Mouse (Mus musculus): Measurements from ENCODE around the gene Slc12a5. TPM values are rescaled to one million over a fixed set of nuclear protein-coding genes. Genes with fewer than 3 reads are reported as not detected.

Slc12a5 gene
- polyA plus RNA-seq, 1 experiment from 2014 or later: 0.46 TPM

DNA sequence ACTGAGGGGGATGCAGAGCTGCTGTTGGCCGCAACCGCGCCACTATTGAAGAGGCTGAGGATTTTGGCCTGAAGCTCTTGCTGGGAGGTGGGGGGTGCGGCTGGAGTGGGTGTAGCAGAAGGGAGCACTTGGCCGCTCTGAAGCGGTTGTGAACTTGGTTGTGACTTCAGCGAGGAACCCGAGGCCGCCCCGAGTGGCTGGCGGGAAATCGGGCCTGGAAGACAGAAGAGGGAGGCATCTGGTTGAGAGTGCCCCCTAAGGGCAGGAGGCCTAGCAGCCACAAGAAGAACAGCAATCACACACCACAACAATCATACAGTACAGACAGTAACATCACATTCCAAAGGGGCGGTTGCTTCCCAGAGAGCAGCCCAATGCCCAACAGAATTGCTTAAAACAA is 41.4 kb downstream of the Slc12a5 start:
- Histone ChIP-seq H3K4me2 (ENCODE audit: low read depth, low read length) (no peak overlapping the region), H3K27ac (ENCODE audit: low read length) (no peak overlapping the region), H3K4me3 (replicated peaks; ENCODE audit: low read length) (no peak overlapping the region), H3K4me1 (ENCODE audit: control insufficient read depth, insufficient read depth, low read length) (peaks cover 16% of the 10 kb centered on the region), H3K9me3 (replicated peaks; ENCODE audit: control insufficient read depth, low read length) (no peaks in the 10 kb centered on the region), H3K9ac (ENCODE audit: low read length) (no peak overlapping the region), H3K36me3 (ENCODE audit: control insufficient read depth, insufficient read depth, low read length) (peaks cover 9% of the 10 kb centered on the region), H3K27me3 (ENCODE audit: control insufficient read depth, insufficient read depth, low read length) (peaks cover 16% of the 10 kb centered on the region)
- 92% methylated on average over 13 of the region's 13 CpGs for WGBS
- ATAC-seq (ENCODE audit: insufficient read depth, low FRiP score): no peak

DNA sequence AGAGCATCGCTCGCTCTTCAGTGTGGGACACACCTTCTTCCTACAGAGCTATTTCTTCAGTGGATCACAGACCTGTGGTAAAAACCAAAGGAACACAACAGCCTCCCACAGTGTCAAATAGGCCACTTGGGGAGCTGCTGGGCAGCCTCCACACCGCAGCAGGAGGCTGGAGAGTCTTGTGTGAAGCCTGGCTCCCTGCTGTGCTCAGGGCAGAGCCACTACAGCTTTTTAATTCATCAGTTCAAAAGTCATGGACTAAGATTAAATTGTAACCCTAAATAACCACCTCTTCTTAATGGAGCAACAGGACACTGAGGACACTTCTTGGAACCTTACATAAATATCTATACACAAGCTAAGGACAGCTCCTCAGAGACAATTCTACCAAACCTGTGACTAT is 42.5 kb downstream of the Slc12a5 start:
- peaks cover 17% of the 10 kb centered on the region for H3K36me3 ChIP-seq (ENCODE audit: control insufficient read depth, insufficient read depth, low read length)
- no peak overlapping the region for H3K4me3 ChIP-seq (replicated peaks; ENCODE audit: low read length)
- H3K27ac ChIP-seq (ENCODE audit: low read length): no peak overlapping the region
- H3K9ac ChIP-seq (ENCODE audit: low read length): no peak overlapping the region
- no peak for ATAC-seq (ENCODE audit: insufficient read depth, low FRiP score)
- no peak overlapping the region for H3K4me2 ChIP-seq (ENCODE audit: low read depth, low read length)
- peaks cover 8% of the 10 kb centered on the region for H3K27me3 ChIP-seq (ENCODE audit: control insufficient read depth, insufficient read depth, low read length)
- H3K9me3 ChIP-seq (replicated peaks; ENCODE audit: control insufficient read depth, low read length): no peaks in the 10 kb centered on the region
- 84% methylated on average over 3 of the region's 3 CpGs for whole genome bisulfite sequencing
- peaks cover 7% of the 10 kb centered on the region for H3K4me1 ChIP-seq (ENCODE audit: control insufficient read depth, insufficient read depth, low read length)

DNA sequence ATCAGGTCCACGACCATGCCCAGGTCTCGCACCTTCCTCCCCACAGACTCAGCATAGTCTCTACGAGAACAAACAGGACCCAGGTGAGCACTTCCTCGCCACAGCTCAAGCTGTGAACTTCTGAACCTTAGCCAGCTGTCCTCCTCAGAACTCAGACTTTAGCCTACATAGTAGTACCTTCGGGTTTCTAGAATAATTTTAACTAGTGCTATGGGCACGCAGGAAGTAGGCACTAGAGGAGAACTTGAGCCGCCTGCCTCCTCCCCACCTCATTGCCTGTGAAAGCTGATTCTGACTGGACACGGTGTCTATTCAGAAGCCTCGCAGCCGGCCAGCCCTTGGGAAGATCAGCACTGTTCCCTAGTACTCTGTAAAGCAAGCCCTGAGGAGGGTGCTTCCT is 43.6 kb downstream of the Slc12a5 start:
- Histone ChIP-seq H3K9ac (ENCODE audit: low read length) (no peak overlapping the region), H3K4me3 (replicated peaks; ENCODE audit: low read length) (no peak overlapping the region), H3K27ac (ENCODE audit: low read length) (no peak overlapping the region), H3K27me3 (ENCODE audit: control insufficient read depth, insufficient read depth, low read length) (no peaks in the 10 kb centered on the region), H3K4me1 (ENCODE audit: control insufficient read depth, insufficient read depth, low read length) (no peaks in the 10 kb centered on the region), H3K9me3 (replicated peaks; ENCODE audit: control insufficient read depth, low read length) (no peaks in the 10 kb centered on the region), H3K36me3 (ENCODE audit: control insufficient read depth, insufficient read depth, low read length) (peaks cover 27% of the 10 kb centered on the region), H3K4me2 (ENCODE audit: low read depth, low read length) (no peak overlapping the region)
- 88% methylated on average over 10 of the region's 10 CpGs for WGBS
- ATAC-seq (ENCODE audit: insufficient read depth, low FRiP score): no peak

DNA sequence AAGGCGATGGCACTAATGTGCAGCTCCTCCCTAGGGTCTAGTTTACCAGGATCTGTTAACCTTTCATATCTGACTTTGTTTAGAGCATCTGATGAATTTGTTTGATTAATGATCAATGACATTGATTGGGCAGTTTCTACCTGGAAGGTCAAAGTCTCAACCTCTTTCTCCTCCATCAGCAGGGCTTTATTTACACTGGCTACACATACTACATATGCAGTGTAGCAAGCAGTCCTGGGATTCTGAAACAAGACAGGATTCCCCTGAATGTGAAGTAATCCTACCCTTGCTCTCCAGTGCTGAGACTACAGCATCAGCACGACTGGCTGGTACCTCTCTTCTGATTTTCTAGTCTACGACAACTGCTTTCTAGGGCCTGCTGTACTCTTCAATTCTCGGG is 46.2 kb downstream of the Slc12a5 start:
- Histone ChIP-seq H3K27me3 (ENCODE audit: control insufficient read depth, insufficient read depth, low read length) (no peaks in the 10 kb centered on the region), H3K36me3 (ENCODE audit: control insufficient read depth, insufficient read depth, low read length) (peaks cover 34% of the 10 kb centered on the region), H3K4me3 (replicated peaks; ENCODE audit: low read length) (no peak overlapping the region), H3K4me1 (ENCODE audit: control insufficient read depth, insufficient read depth, low read length) (no peaks in the 10 kb centered on the region), H3K9ac (ENCODE audit: low read length) (no peak overlapping the region), H3K4me2 (ENCODE audit: low read depth, low read length) (no peak overlapping the region), H3K9me3 (replicated peaks; ENCODE audit: control insufficient read depth, low read length) (no peaks in the 10 kb centered on the region), H3K27ac (ENCODE audit: low read length) (no peak overlapping the region)
- 87% methylated on average over 4 of the region's 4 CpGs for WGBS
- no peak for ATAC-seq (ENCODE audit: insufficient read depth, low FRiP score)

DNA sequence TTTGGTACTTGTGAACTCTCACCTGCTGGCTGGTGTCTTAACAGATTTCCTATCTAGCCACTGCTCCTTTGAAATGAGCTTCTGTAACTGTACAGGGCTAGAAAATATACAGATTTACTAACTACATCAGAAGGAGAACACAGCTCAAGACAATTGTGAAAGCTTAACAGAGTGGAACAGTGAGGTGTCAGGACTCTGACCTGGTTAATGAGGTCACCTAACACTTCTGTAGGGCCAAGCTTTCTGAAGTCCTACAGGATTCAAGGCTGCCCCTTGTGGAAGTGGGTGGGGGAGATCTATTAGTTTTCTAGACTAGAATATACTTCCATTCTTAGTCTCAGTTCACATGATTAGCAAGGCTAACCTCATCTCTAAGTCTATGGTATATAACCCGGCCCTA is 47.4 kb downstream of the Slc12a5 start:
- ATAC-seq (ENCODE audit: insufficient read depth, low FRiP score): no peak
- no peak overlapping the region for H3K9ac ChIP-seq (ENCODE audit: low read length)
- peaks cover 43% of the 10 kb centered on the region for H3K36me3 ChIP-seq (ENCODE audit: control insufficient read depth, insufficient read depth, low read length)
- H3K4me3 ChIP-seq (replicated peaks; ENCODE audit: low read length): no peak overlapping the region
- no peaks in the 10 kb centered on the region for H3K9me3 ChIP-seq (replicated peaks; ENCODE audit: control insufficient read depth, low read length)
- whole genome bisulfite sequencing: 88% methylated on average over 1 of the region's 1 CpGs
- H3K27ac ChIP-seq (ENCODE audit: low read length): no peak overlapping the region
- no peaks in the 10 kb centered on the region for H3K27me3 ChIP-seq (ENCODE audit: control insufficient read depth, insufficient read depth, low read length)
- no peak overlapping the region for H3K4me2 ChIP-seq (ENCODE audit: low read depth, low read length)
- no peaks in the 10 kb centered on the region for H3K4me1 ChIP-seq (ENCODE audit: control insufficient read depth, insufficient read depth, low read length)

DNA sequence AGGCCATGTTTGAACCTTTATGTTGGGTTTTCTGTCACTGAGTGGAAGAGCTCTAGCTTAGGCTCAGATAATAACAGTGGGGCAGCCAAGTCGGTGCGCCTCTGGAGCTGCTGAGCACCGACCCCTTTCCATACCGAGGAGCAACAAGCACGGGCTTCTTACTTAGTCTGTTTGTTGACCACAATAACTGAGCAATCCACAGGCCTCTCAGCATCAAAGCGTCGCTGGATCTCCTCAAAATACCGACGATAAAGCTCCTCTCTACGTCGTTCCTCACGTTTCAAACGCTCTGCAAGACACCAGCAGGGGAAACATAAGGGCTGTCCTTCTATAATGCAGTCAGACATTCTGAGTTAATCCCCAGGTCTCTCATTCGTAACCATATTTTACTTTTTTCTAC is 48.6 kb downstream of the Slc12a5 start:
- ATAC-seq (ENCODE audit: insufficient read depth, low FRiP score): no peak
- no peaks in the 10 kb centered on the region for H3K9me3 ChIP-seq (replicated peaks; ENCODE audit: control insufficient read depth, low read length)
- no peaks in the 10 kb centered on the region for H3K27me3 ChIP-seq (ENCODE audit: control insufficient read depth, insufficient read depth, low read length)
- no peak overlapping the region for H3K4me3 ChIP-seq (replicated peaks; ENCODE audit: low read length)
- 96% methylated on average over 14 of the region's 14 CpGs for WGBS
- H3K9ac ChIP-seq (ENCODE audit: low read length): no peak overlapping the region
- no peak overlapping the region for H3K27ac ChIP-seq (ENCODE audit: low read length)
- H3K4me1 ChIP-seq (ENCODE audit: control insufficient read depth, insufficient read depth, low read length): no peaks in the 10 kb centered on the region
- H3K36me3 ChIP-seq (ENCODE audit: control insufficient read depth, insufficient read depth, low read length): peaks cover 41% of the 10 kb centered on the region
- H3K4me2 ChIP-seq (ENCODE audit: low read depth, low read length): no peak overlapping the region

DNA sequence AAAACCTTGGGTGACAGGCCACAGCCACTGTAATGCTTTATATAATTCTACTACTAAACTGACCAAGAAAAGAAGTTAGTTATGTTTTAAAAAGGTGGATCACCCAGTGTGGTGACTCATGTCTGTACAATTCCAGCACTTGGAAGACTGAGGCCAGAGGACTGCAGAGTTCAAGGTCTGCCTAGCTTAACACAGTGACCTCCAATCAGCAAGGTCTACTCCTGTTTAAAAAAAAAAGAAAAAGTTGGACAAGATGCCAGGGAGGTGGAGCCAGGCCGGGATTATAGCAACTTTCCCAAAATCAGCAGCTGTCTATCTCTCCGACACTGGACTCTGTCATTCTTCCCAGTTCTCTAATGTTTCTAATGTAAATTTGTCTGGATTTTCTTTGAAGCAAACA is 49.0 kb downstream of the Slc12a5 start:
- Histone ChIP-seq H3K4me1 (ENCODE audit: control insufficient read depth, insufficient read depth, low read length) (no peaks in the 10 kb centered on the region), H3K27me3 (ENCODE audit: control insufficient read depth, insufficient read depth, low read length) (no peaks in the 10 kb centered on the region), H3K4me2 (ENCODE audit: low read depth, low read length) (no peak overlapping the region), H3K9me3 (replicated peaks; ENCODE audit: control insufficient read depth, low read length) (no peaks in the 10 kb centered on the region), H3K27ac (ENCODE audit: low read length) (no peak overlapping the region), H3K4me3 (replicated peaks; ENCODE audit: low read length) (no peak overlapping the region), H3K36me3 (ENCODE audit: control insufficient read depth, insufficient read depth, low read length) (peaks cover 41% of the 10 kb centered on the region), H3K9ac (ENCODE audit: low read length) (no peak overlapping the region)
- no peak for ATAC-seq (ENCODE audit: insufficient read depth, low FRiP score)
- WGBS: 88% methylated on average over 2 of the region's 2 CpGs

DNA sequence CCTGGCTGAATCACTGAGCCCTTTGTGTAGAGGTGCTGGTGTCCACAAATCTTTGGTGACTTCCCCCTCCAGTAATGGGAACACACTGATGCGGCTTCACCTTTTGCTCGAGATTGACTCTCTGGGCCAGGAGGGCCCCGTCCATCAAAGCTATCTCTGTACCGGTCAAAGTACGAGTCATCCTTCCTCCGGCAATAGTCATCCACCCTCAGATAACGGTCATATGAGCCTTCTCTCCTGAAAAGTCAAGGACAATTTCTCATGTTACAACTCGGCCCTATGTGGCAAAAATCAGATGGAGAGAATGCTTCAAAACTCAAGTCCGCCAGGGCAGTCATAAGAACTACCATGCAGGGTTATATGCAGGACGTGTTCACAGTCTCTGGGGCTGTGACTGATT is 49.7 kb downstream of the Slc12a5 start:
- ATAC-seq (ENCODE audit: insufficient read depth, low FRiP score): no peak
- H3K9me3 ChIP-seq (replicated peaks; ENCODE audit: control insufficient read depth, low read length): no peaks in the 10 kb centered on the region
- whole genome bisulfite sequencing: 79% methylated on average over 10 of the region's 10 CpGs
- H3K4me2 ChIP-seq (ENCODE audit: low read depth, low read length): no peak overlapping the region
- no peak overlapping the region for H3K4me3 ChIP-seq (replicated peaks; ENCODE audit: low read length)
- H3K27me3 ChIP-seq (ENCODE audit: control insufficient read depth, insufficient read depth, low read length): no peaks in the 10 kb centered on the region
- H3K4me1 ChIP-seq (ENCODE audit: control insufficient read depth, insufficient read depth, low read length): no peaks in the 10 kb centered on the region
- H3K9ac ChIP-seq (ENCODE audit: low read length): no peak overlapping the region
- no peak overlapping the region for H3K27ac ChIP-seq (ENCODE audit: low read length)
- peaks cover 41% of the 10 kb centered on the region for H3K36me3 ChIP-seq (ENCODE audit: control insufficient read depth, insufficient read depth, low read length)

DNA sequence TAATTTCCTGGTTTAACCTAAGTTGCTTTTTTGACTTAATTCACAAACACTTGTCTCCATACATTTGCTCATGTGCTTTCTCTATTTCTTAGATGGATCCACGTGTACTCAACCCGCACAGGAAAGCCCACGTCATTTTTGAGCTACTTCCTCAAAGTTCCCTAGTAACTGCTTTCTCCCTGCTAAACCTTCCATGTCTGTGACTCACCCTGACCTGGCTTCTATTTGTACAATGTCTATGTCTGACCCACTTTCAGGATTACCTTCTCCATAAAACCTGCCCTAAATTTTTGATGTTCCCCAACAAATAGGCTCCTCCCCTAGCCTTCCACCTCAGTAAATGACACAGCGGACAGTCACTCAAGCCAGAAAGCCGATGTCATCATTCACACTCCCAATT is 54.3 kb downstream of the Slc12a5 start:
- H3K4me1 ChIP-seq (ENCODE audit: control insufficient read depth, insufficient read depth, low read length): no peaks in the 10 kb centered on the region
- peaks cover 18% of the 10 kb centered on the region for H3K36me3 ChIP-seq (ENCODE audit: control insufficient read depth, insufficient read depth, low read length)
- no peaks in the 10 kb centered on the region for H3K27me3 ChIP-seq (ENCODE audit: control insufficient read depth, insufficient read depth, low read length)
- H3K9me3 ChIP-seq (replicated peaks; ENCODE audit: control insufficient read depth, low read length): no peaks in the 10 kb centered on the region
- ATAC-seq (ENCODE audit: insufficient read depth, low FRiP score): no peak
- H3K4me3 ChIP-seq (replicated peaks; ENCODE audit: low read length): no peak overlapping the region
- 79% methylated on average over 5 of the region's 5 CpGs for WGBS
- H3K4me2 ChIP-seq (ENCODE audit: low read depth, low read length): no peak overlapping the region
- H3K9ac ChIP-seq (ENCODE audit: low read length): no peak overlapping the region
- no peak overlapping the region for H3K27ac ChIP-seq (ENCODE audit: low read length)

DNA sequence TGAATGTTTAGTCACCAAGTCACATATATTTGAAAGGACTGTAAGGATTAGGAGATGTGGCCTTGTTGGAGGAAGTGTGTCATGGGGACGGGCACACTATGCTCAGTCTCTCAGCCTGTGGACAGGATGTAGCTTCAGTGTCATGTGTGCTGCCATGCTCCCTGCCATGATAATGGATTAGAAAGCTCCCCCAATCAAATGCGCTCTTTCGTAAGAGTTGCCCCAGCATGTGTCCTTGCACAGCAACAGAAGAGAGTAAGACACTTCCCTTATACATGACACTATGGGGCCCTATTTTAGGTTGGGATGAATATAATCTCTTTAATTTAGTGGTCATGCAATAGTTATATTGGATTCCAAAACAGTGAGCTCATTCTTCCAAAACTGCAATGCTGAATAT is 59.9 kb downstream of the Slc12a5 start:
- no peak for ATAC-seq (ENCODE audit: insufficient read depth, low FRiP score)
- no peak overlapping the region for H3K27ac ChIP-seq (ENCODE audit: low read length)
- H3K27me3 ChIP-seq (ENCODE audit: control insufficient read depth, insufficient read depth, low read length): no peaks in the 10 kb centered on the region
- H3K4me3 ChIP-seq (replicated peaks; ENCODE audit: low read length): no peak overlapping the region
- 89% methylated on average over 3 of the region's 3 CpGs for WGBS
- no peaks in the 10 kb centered on the region for H3K9me3 ChIP-seq (replicated peaks; ENCODE audit: control insufficient read depth, low read length)
- H3K36me3 ChIP-seq (ENCODE audit: control insufficient read depth, insufficient read depth, low read length): no peaks in the 10 kb centered on the region
- H3K9ac ChIP-seq (ENCODE audit: low read length): no peak overlapping the region
- no peak overlapping the region for H3K4me2 ChIP-seq (ENCODE audit: low read depth, low read length)
- no peaks in the 10 kb centered on the region for H3K4me1 ChIP-seq (ENCODE audit: control insufficient read depth, insufficient read depth, low read length)

Data from stomach, embryonic 16.5 days (tissue).